Mouse (Mus musculus) forebrain, embryonic 14.5 days (tissue): ENCODE results near the gene Myadml2. TPM values are rescaled to one million over a fixed set of nuclear protein-coding genes. Genes with fewer than 3 reads are reported as not detected.

Experiments
- ATAC-seq: fragments of 200-750 bp; cut with Nextera tagmentation; 2 replicates; pipeline ENCODE4 v1.8.0; 2017; ENCODE audit warnings: mild to moderate bottlenecking, moderate library complexity
- DNase-seq: peaks from one replicate; pipeline ENCODE4 v3.0.0-alpha.2; 2015; ENCODE audit warnings: low spot score
- H3K27ac ChIP-seq: fragments of 300-500 bp; sonication (generic); 2 replicates; pipeline ENCODE4 v1.5.1; 2014; ENCODE audit warnings: low read depth, mild to moderate bottlenecking, control low read depth, low read length, moderate library complexity
- H3K27me3 ChIP-seq: fragments of 300-500 bp; sonication (generic); replicated peaks from 2 replicates; pipeline ENCODE4 v1.6.1; 2014; ENCODE audit warnings: low read length, control low read depth, mixed read lengths; ENCODE audit not compliant: control insufficient read depth, insufficient read depth
- H3K36me3 ChIP-seq: fragments of 300-500 bp; sonication (generic); 2 replicates; pipeline ENCODE4 v1.6.1; 2014; ENCODE audit warnings: low read length, control low read depth; ENCODE audit not compliant: control insufficient read depth, insufficient read depth
- H3K4me1 ChIP-seq: fragments of 300-500 bp; sonication (generic); 2 replicates; pipeline ENCODE4 v1.6.1; 2014; ENCODE audit warnings: antibody characterized with exemption, low read length, control low read depth; ENCODE audit not compliant: control insufficient read depth, insufficient read depth
- H3K4me2 ChIP-seq: fragments of 300-500 bp; sonication (generic); 2 replicates; pipeline ENCODE4 v1.6.1; 2014; ENCODE audit warnings: mild to moderate bottlenecking, control low read depth, low read length
- H3K4me3 ChIP-seq: fragments of 300-500 bp; sonication (generic); 2 replicates; pipeline ENCODE4 v1.5.1; 2014; ENCODE audit warnings: low read depth, low read length, control low read depth
- H3K9ac ChIP-seq: fragments of 300-500 bp; sonication (generic); 2 replicates; pipeline ENCODE4 v1.6.1; 2014; ENCODE audit warnings: mild to moderate bottlenecking, low read length, control low read depth, moderate library complexity
- H3K9me3 ChIP-seq: fragments of 300-500 bp; sonication (generic); replicated peaks from 2 replicates; pipeline ENCODE4 v1.6.1; 2016; ENCODE audit warnings: low read length, control low read depth, mixed read lengths; ENCODE audit not compliant: control insufficient read depth
- WGBS: fragments of 180-500 bp; shearing (Covaris S2); extraction: QIAGEN DNeasy Blood & Tissue Kit; methylation state at CpG from one replicate; pipeline ENCODE4 v1.1.7; 2014; 5-methylcytosine and 5-hydroxymethylcytosine counted together
- polyA plus RNA-seq: library from polyadenylated mRNA; unstranded; fragments of >200 nt; fragmentation: Nextera tagmentation; extraction: Ambion mirVana; gene quantifications from 2 replicates; pipeline ENCODE4 v1.2.1, GENCODE M21; 2014

The Myadml2 gene
- polyA plus RNA-seq, 1 experiment from 2014 or later = 0.38 TPM

DNA sequence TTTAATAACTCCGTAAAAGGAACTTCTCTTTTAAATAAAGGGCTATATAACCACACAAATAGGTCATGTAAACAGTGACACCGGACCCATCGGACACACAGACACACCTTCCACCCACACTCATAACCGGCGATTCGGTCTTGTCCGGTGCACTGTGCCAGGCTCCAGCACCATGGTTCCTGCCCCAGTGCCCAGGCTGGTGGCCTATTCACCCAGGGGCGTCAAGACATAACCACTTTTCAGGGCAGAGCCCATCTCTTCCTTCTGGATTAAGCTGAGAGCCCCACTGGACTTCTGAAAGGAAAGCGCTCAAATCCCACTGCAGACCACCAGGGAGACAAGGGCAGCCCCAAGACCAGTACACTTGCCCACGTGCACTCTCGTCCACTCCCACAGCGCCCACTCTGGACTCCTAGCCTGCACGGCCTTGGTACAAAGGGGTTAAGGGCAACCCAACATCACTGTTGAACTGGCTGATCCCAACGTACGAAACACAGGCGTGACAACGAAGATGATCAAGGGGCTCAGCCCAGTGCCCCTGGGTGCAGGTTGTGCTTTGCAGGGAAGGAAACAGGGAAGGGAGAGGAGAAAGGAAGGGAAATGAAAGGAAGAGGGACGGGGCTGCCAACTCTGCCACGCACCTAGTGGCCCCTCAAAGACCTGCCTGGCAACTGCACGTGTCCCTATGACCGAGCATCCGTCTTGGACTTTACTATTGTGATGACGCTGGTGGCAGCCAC, 19.2 kb downstream of the Myadml2 start:
- no peak for DNase-seq
- WGBS = 93% methylated on average over 23 of the region's 23 CpGs
- peaks cover 23% of the 10 kb centered on the region for H3K4me1 ChIP-seq

DNA sequence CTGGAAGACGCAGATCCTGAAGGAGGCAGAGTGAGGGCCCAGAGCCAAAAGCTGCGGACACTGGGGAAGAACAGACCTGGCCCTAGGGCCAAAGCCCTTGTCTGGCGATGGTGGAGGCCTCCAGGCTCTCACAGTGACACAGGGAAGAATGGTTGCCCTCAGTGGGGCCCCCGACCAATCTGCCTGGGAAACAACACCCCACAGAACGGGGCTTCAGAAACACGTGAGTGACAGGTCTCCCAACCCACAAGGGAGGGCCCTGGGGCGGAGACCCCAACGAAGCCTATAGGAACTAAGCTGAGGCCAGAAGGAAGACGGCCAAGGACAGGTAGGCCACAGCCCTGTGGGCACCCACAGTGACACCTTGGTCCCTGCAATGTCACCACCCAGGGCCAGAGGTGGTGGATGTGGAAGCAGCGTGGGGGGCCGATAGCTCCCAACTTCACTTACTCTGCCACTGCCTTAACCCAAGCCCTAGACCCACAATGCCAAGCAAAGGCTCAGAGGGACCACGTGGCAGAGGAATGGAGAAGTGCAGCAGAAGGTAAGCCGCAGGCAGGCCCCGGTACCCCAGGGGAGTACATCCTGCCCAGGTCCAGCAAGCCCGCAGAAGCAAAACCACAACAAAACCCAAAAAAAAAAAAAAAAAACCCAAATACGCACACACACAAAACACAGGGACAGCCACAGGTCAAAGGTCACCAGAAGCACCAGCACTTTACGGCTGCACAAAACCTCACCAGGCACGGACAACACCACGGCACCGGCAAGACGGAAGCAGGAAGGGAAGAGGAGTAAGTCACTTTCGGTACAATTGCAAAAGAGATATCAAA, 20.3 kb downstream of the Myadml2 start:
- peaks cover 36% of the 10 kb centered on the region for H3K36me3 ChIP-seq
- 83% methylated on average over 22 of the region's 22 CpGs for WGBS
- no peaks in the 10 kb centered on the region for H3K9me3 ChIP-seq
- H3K4me2 ChIP-seq = no peak overlapping the region
- H3K27ac ChIP-seq = no peak overlapping the region
- no peak overlapping the region for H3K4me3 ChIP-seq
- peaks cover 23% of the 10 kb centered on the region for H3K4me1 ChIP-seq
- H3K9ac ChIP-seq = no peak overlapping the region
- DNase-seq = no peak
- no peaks in the 10 kb centered on the region for H3K27me3 ChIP-seq
- no peak for ATAC-seq

More for the DNA sequence above, 19.2 kb downstream of the Myadml2 start:
- no peaks in the 10 kb centered on the region for H3K27me3 ChIP-seq
- no peak overlapping the region for H3K9ac ChIP-seq
- no peaks in the 10 kb centered on the region for H3K9me3 ChIP-seq
- H3K36me3 ChIP-seq = peaks cover 28% of the 10 kb centered on the region
- no peak for ATAC-seq
- H3K4me3 ChIP-seq = no peak overlapping the region
- H3K4me2 ChIP-seq = no peak overlapping the region
- H3K27ac ChIP-seq = no peak overlapping the region

DNA sequence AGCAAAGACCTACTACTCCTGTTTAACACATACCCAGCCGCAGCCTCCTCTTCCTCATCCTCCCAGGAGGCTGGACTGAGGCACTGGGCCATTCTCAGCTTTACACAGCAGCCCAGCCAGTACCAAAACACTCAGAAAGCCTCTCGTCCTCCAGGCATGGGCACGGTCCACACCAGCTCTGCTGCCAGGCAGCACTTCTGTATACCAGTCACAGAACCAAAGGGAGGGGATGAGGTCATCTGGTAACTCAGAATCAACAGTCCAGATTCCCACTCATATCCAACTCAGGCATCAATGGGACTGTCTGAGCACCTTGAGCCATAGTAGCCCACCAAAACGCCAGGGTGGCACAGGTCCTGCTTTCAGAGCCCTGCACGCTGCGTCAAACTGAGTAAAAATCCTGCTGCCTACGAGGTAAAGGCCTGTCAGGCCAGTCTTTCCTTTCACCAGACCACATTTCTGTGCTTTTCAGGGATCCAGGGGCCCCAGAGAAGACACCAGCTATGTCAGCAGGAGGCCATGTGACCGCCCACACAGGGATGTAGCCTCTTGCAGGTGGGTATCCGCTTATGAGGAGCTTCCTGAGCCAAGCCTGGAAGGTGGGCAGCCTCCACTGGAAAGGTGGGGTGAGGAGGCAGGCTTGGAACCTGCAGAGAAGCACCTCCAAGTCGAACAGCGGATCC, 21.0 kb downstream of the Myadml2 start:
- Histone ChIP-seq H3K9me3 (no peaks in the 10 kb centered on the region), H3K4me2 (no peak overlapping the region), H3K9ac (no peak overlapping the region), H3K4me3 (no peak overlapping the region), H3K4me1 (peaks cover 17% of the 10 kb centered on the region), H3K27ac (no peak overlapping the region), H3K27me3 (no peaks in the 10 kb centered on the region), H3K36me3 (peaks cover 43% of the 10 kb centered on the region)
- 93% methylated on average over 11 of the region's 11 CpGs for WGBS
- no peak for DNase-seq
- ATAC-seq = no peak

DNA sequence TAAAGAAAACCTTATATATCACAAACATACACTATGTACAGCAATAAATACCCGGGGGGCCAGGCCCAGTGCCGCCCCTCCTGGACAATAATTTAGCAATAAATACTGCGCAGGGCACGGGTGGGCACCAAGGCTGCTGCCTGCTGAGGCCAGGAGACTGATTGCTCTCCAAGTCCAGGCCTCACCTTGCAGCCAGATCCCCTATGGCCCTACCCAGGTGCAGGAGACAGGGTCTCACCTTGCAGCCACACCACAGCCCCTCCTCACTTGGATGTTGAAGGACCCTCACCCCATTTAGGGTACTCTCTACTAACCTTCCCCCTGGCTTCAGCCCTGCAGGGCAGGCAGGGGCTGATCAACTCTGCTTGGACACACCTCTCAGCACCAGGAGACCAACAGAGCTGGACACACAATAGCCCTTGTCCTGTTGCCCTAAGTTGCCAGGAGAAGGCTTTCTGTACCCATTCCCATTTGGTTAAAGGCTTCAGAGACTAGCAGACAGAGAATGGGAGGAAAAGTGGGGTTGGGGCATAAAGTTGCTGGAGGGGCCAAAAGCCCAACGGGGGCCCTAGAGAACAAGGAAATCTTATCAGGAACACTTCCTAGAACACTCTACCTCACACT, 22.7 kb downstream of the Myadml2 start, which contains the start of gene Sirt7:
Sirt7 (minus strand) TSS at position 89 of the 624 bp plus-strand sequence.
- H3K36me3 ChIP-seq = peaks cover 59% of the 10 kb centered on the region

DNA sequence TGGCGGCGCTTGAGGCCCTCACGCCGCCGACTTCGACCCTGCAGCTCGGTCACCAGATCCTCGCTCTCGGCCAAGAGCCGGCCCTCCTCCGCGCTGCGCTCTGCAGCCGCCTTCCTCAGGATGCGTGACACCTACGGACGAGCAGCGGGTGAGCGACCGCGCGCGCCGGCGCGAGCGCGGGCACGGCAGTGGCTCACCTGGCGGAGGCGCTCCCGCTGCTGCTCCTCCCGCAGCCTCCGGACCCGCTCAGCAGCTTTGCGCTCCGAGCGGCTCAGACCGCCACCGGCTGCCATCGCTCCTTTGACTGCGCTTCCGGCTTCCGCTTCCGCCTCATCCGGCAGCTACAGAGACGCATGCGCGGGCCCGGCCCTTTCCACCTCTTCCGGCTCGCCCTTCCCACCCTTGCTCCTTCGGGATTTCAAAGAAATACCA, 23.3 kb downstream of the Myadml2 start:
- ATAC-seq = peak; percentile 86
- H3K36me3 ChIP-seq = peaks cover 65% of the 10 kb centered on the region
- peak overlapping the region; percentile 98 for H3K4me3 ChIP-seq

More for the DNA sequence above, 22.7 kb downstream of the Myadml2 start, which contains the start of gene Sirt7:
- Histone ChIP-seq H3K4me2 (peak within 1 kb of the TSS; percentile 95), H3K9me3 (no peaks in the 10 kb centered on the region), H3K4me1 (peaks cover 9% of the 10 kb centered on the region), H3K27ac (peak within 1 kb of the TSS; percentile 80), H3K9ac (peak within 1 kb of the TSS; percentile 87), H3K4me3 (peak within 1 kb of the TSS; percentile 98), H3K27me3 (no peaks in the 10 kb centered on the region)
- 24% methylated on average over 5 of the region's 5 CpGs for WGBS
- DNase-seq (no peak), ATAC-seq (peak; percentile 21; the same call in 1 of the 2 replicates)

DNA sequence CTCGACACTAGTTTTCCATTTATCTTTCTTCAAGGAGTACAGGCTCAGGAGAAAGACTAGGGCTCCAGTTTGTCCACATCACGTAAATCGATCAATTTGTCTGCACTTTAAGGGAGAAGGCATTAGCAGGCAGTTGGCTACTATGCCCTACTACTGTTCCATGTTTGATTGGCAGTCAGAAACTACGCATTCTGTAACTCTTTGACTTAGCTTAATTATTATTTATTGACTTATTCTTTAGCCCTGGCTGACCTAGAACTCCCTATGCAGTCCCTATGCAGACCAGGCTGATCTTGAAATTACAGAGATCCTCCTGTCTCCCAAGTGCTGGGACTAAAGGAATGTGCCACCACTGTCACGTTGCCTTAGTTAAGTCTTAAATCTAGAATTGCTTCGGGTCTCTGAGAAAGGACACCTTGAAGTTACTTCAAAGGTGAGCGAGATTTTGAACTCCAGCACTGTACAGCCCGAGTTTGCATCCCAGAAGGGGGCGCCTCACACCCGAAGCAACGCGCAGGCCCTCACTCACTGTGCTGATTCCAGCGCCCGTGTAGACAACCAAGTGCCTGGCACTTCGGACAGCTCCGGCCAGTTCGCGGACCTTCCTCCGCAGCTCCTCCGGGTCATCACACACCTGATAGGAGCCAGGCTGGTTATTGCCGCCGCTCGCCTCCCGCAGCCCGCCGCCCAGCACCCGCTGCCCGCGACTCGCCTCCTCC, 23.8 kb downstream of the Myadml2 start:
- ATAC-seq (peak; percentile 73), DNase-seq (peak; percentile 54)
- H3K36me3 ChIP-seq = peaks cover 63% of the 10 kb centered on the region
- peaks cover 9% of the 10 kb centered on the region for H3K4me1 ChIP-seq
- H3K9me3 ChIP-seq = no peaks in the 10 kb centered on the region
- H3K4me3 ChIP-seq = peak overlapping the region; percentile 98
- no peaks in the 10 kb centered on the region for H3K27me3 ChIP-seq
- 15% methylated on average over 27 of the region's 30 CpGs for WGBS
- H3K9ac ChIP-seq = peak overlapping the region; percentile 87
- peak overlapping the region; percentile 95 for H3K4me2 ChIP-seq
- H3K27ac ChIP-seq = peak overlapping the region; percentile 80

More for the DNA sequence above, 23.3 kb downstream of the Myadml2 start:
- peak; percentile 93 for DNase-seq
- Histone ChIP-seq H3K4me2 (peak overlapping the region; percentile 95), H3K27me3 (no peaks in the 10 kb centered on the region), H3K9ac (peak overlapping the region; percentile 87), H3K27ac (peak overlapping the region; percentile 80), H3K9me3 (no peaks in the 10 kb centered on the region), H3K4me1 (peaks cover 9% of the 10 kb centered on the region)
- under 1% methylated on average over 52 of the region's 53 CpGs for WGBS

DNA sequence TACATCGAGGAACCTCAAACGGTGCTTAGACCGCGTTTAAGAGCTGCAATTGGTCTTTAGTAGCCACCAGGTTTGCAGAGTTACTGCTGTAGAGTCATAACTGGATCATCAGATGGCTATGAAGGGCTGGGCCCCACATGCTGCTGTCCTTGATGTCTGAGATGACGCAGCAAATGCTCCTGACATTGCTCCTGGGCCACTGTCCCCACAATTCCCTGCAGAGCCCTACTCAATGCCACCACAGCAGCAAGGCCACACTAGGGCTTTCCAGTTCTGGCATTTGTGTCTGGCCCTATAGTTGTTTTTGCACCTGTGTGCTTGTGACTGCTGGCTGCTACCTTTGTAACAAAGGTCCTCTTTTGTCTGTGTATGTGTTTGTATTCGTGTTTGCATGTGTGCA, 25.2 kb downstream of the Myadml2 start:
- no peak overlapping the region for H3K9ac ChIP-seq
- peaks cover 64% of the 10 kb centered on the region for H3K36me3 ChIP-seq
- 91% methylated on average over 6 of the region's 6 CpGs for WGBS
- no peak overlapping the region for H3K4me3 ChIP-seq
- H3K27me3 ChIP-seq = no peaks in the 10 kb centered on the region
- H3K4me1 ChIP-seq = peaks cover 9% of the 10 kb centered on the region
- ATAC-seq (no peak), DNase-seq (no peak)
- no peaks in the 10 kb centered on the region for H3K9me3 ChIP-seq
- H3K4me2 ChIP-seq = no peak overlapping the region
- H3K27ac ChIP-seq = no peak overlapping the region

DNA sequence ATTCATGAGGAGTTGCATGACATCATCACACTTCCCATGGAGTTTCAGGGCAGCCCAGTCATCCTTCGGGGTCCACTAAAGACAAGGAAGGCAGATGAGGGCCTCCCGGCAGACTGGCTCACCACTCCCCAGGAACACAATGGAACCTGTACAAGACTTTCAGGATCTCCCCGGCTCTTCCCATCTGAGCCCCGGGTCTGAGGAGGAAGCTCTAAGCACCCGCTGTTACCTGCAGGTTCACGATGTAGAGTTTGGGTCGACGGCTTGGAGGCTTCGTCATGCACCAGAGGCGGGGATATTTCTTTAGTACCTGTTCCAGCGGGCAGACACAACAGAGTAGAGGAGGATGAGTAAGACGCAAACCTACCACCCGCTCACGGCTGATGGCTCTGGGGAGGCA, 27.8 kb downstream of the Myadml2 start:
- Histone ChIP-seq H3K27ac (no peak overlapping the region), H3K4me2 (no peak overlapping the region), H3K27me3 (no peaks in the 10 kb centered on the region), H3K9ac (no peak overlapping the region), H3K4me1 (peaks cover 15% of the 10 kb centered on the region), H3K4me3 (no peak overlapping the region), H3K36me3 (peaks cover 53% of the 10 kb centered on the region), H3K9me3 (no peaks in the 10 kb centered on the region)
- DNase-seq (no peak), ATAC-seq (no peak)
- 93% methylated on average over 14 of the region's 14 CpGs for WGBS
